Mouse (Mus musculus): Measurements from ENCODE around the gene Arfgap2.

GRCm38 (mm10) chr2:91268042-91268441 is 3.3 kb downstream of the Arfgap2 start:
- TF ChIP-seq EP300 (IDR thresholded peaks at IDR 0.05; ENCODE audit: low read depth) (no peak), CTCF (IDR thresholded peaks at IDR 0.05; ENCODE audit: low read depth) (no peak)
